In the genomic region with DNA sequence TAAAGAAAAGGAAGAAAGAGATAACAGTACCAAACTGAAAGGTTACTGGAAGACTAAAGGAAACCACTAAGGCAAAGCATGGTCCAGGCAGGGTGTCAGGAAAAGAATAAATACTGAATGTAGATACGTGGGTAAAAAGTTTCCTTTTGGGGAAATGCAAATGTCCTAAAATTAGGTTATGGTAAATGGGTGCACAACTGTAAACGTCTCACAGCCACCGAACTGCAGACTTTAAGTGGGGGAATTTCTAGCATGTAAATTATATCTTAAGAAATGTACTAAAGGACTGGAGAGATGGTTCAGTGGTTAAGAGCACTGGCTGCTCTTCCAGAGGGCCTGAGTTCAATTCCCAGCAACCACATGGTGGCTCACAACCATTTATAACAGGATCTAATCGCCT, we compare ENCODE assay signal across 29 mouse cellular contexts.
"Had no signal": no experiment of that assay in that cellular context is flagged by ENCODE, and none has a peak within 500 bp of the region (broad histone marks: within the 10 kb centered on the region; RNA-seq: fewer than 3 reads in every experiment).

No protein-coding gene starts in this region.

- H3K36me3 ChIP-seq: limb, embryonic 10.5 days; limb, embryonic 12.5 days; limb, embryonic 13.5 days; limb, embryonic 15.5 days; liver, embryonic 12.5 days; liver, embryonic 13.5 days; liver, embryonic 15.5 days; lung, embryonic 15.5 days; midbrain, embryonic 10.5 days; midbrain, embryonic 12.5 days; midbrain, embryonic 13.5 days; midbrain, embryonic 15.5 days had no signal

- H3K27me3 ChIP-seq: limb, embryonic 15.5 days; liver, embryonic 12.5 days; liver, embryonic 13.5 days; liver, embryonic 15.5 days; lung, embryonic 15.5 days; megakaryocyte, embryonic 14.5 days; midbrain, embryonic 13.5 days; midbrain, embryonic 15.5 days had no signal

- H3K4me1 ChIP-seq: midbrain, embryonic 12.5 days; midbrain, embryonic 15.5 days had no signal

- H3K9ac ChIP-seq: limb, embryonic 12.5 days; limb, embryonic 13.5 days; limb, embryonic 15.5 days; liver, embryonic 12.5 days; liver, embryonic 13.5 days; liver, embryonic 14.5 days; liver, embryonic 15.5 days; liver, postnatal 0 days; lung, embryonic 14.5 days; lung, embryonic 15.5 days; midbrain, embryonic 12.5 days; midbrain, embryonic 13.5 days; midbrain, embryonic 15.5 days had no signal

- DNase-seq: left cerebral cortex, postnatal 4 days; liver; liver, embryonic 13.5 days; liver, postnatal 0 days; lung, adult 18-20 months; lung, adult 2 months; lung, embryonic 14.5 days; lung, postnatal 10 days; lung, postnatal 14 days; lung, postnatal 36 days; lung, postnatal 4 days; midbrain, embryonic 14.5 days had no signal

- H3K27ac ChIP-seq: limb, embryonic 10.5 days; limb, embryonic 12.5 days; limb, embryonic 13.5 days; limb, embryonic 15.5 days; liver, embryonic 12.5 days; liver, embryonic 13.5 days; liver, embryonic 14.5 days; liver, embryonic 15.5 days; macrophage; midbrain, embryonic 10.5 days; midbrain, embryonic 12.5 days; midbrain, embryonic 13.5 days; midbrain, embryonic 15.5 days had no signal

- H3K4me3 ChIP-seq: limb, embryonic 10.5 days; limb, embryonic 12.5 days; limb, embryonic 13.5 days; limb, embryonic 15.5 days; liver, embryonic 12.5 days; liver, embryonic 13.5 days; liver, embryonic 15.5 days; lung, embryonic 15.5 days; megakaryocyte, embryonic 14.5 days; midbrain, embryonic 10.5 days; midbrain, embryonic 12.5 days; midbrain, embryonic 13.5 days; midbrain, embryonic 15.5 days; myocyte had no signal

- H3K4me2 ChIP-seq: limb, embryonic 12.5 days; limb, embryonic 13.5 days; limb, embryonic 15.5 days; liver, embryonic 11.5 days; liver, embryonic 12.5 days; liver, embryonic 13.5 days; liver, embryonic 15.5 days; lung, embryonic 14.5 days; lung, embryonic 15.5 days; midbrain, embryonic 11.5 days; midbrain, embryonic 12.5 days; midbrain, embryonic 13.5 days; midbrain, embryonic 15.5 days had no signal

- H3K9me3 ChIP-seq: limb, embryonic 10.5 days; limb, embryonic 15.5 days; liver, embryonic 12.5 days; liver, embryonic 15.5 days; lung, embryonic 15.5 days; midbrain, embryonic 10.5 days; midbrain, embryonic 13.5 days; midbrain, embryonic 15.5 days had no signal
